Mouse (Mus musculus): ENCODE results near the gene Gipc2. TPM values are rescaled to one million over a fixed set of nuclear protein-coding genes. Genes with fewer than 3 reads are reported as not detected.

The Gipc2 gene
- under 1 TPM; 0.37 to 0.81 TPM for polyA plus RNA-seq (2017; shearing (Covaris generic))

GRCm38 (mm10) chr3:152166099-152166423, at the start of gene Gipc2:
TSS of gene Gipc2 (minus strand) at chr3:152166230.

DNA sequence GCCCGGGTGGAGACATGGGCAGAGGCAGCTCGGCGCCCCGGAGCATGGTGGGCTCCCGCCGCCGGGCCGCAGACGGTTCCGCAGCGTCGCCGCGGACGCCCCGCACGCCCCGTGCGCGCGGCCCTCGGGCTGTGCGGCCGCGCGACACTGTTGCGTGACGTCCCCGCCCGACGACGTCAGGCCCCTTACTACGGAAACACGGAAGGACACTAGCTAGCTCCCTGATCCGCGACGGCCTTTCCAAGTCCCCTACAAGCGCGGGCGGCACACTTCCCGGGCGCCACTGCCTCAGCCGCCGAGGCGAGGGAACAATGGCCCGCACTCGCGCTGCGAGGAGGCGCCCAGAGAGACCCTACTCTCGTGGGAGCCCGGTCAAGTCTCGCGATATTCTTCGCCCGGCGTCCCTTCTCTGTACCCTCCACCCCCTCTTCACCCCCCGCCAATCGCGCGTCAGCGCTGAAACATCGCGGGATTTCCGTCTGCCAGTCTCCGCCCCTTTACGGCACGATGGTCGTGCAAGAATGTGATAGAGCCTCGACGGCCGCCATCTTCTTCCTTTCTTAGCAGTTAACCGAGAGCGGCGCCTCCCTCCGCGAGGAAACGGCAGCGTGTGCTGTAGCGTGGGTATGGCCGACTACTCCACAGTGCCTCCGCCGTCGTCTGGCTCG, 44.1 kb upstream of the Gipc2 start, which contains the start of the genes Dnajb4 and Fubp1:
TSS of gene Dnajb4 (minus strand) at position 336 of the 668 bp plus-strand sequence.
TSS of gene Fubp1 (plus strand) at position 456 of the 668 bp plus-strand sequence.

Other genes starting within 250 kb of the Gipc2 start
- 1 to 10 TPM; 8.6 to 9.8 TPM for gene Dnajb4, start 44.1 kb upstream of the Gipc2 start, polyA plus RNA-seq (2017; shearing (Covaris generic))
- 100 to 1,000 TPM; 161 to 163 TPM for gene Fubp1, start 44.2 kb upstream of the Gipc2 start, polyA plus RNA-seq (2017; shearing (Covaris generic))
- under 1 TPM in 1 of 2 experiments, not detected in 1; 0.74 TPM for gene Nexn, start 100.1 kb upstream of the Gipc2 start, polyA plus RNA-seq (2017; shearing (Covaris generic))
- gene Miga1, start 174.2 kb upstream of the Gipc2 start, polyA plus RNA-seq (2017; shearing (Covaris generic)) = 10 to 100 TPM in 1 of 2 experiments, 1 to 10 TPM in 1; 8.7 to 12.1 TPM
- 10 to 100 TPM; 55.0 to 61.1 TPM for gene Usp33, start 180.2 kb upstream of the Gipc2 start, polyA plus RNA-seq (2017; shearing (Covaris generic))
- gene Zzz3, start 229.2 kb upstream of the Gipc2 start, polyA plus RNA-seq (2017; shearing (Covaris generic)) = 10 to 100 TPM; 44.1 to 51.8 TPM